Mouse (Mus musculus) myocyte (in vitro differentiated cells): ENCODE data around the gene Plxnd1. TPM values are rescaled to one million over a fixed set of nuclear protein-coding genes. Genes with fewer than 3 reads are reported as not detected.

Experiments
- H3K27me3 ChIP-seq: one replicate; pipeline ENCODE4 v1.6.1; 2011; ENCODE audit not compliant: control insufficient read depth, insufficient read depth, insufficient read length
- H3K36me3 ChIP-seq: one replicate; pipeline ENCODE4 v1.6.1; 2011; ENCODE audit not compliant: control insufficient read depth, insufficient read depth
- H3K4me2 ChIP-seq: one replicate; pipeline ENCODE4 v1.6.1; 2011; ENCODE audit warnings: low read depth, control low read depth
- H3K4me3 ChIP-seq: one replicate; pipeline ENCODE4 v1.5.1; 2011; ENCODE audit warnings: mild to moderate bottlenecking, control low read depth, moderate library complexity
- H3K79me2 ChIP-seq: one replicate; pipeline ENCODE4 v1.6.1; 2011; ENCODE audit not compliant: control insufficient read depth, insufficient read depth
- H3ac ChIP-seq: one replicate; pipeline ENCODE4 v1.6.1; 2011; ENCODE audit not compliant: control insufficient read depth, insufficient read length
- CEBPB ChIP-seq: IDR thresholded peaks from 2 replicates; pipeline ENCODE4 v1.6.1; 2011; ENCODE audit warnings: mild to moderate bottlenecking, moderate library complexity; ENCODE audit not compliant: poor library complexity, insufficient read depth, severe bottlenecking
- E2F4 ChIP-seq: IDR thresholded peaks from one replicate; pipeline ENCODE4 v1.6.1; 2011; ENCODE audit warnings: mild to moderate bottlenecking, control low read depth, moderate library complexity; ENCODE audit not compliant: insufficient read depth
- MAX ChIP-seq: IDR thresholded peaks from one replicate; pipeline ENCODE4 v1.6.1; 2011; ENCODE audit warnings: low read depth, mild to moderate bottlenecking, control low read depth
- MYOD1 ChIP-seq, 3 experiments: IDR thresholded peaks; one replicate each; pipeline ENCODE4 v1.6.1; 2011; ENCODE audit warnings: control low read depth in 2 of 3, low read depth in 2 of 3, mild to moderate bottlenecking in 2 of 3, moderate library complexity in 1 of 3; ENCODE audit not compliant: insufficient read length in 2 of 3, control insufficient read depth in 1 of 3
- MYOG ChIP-seq, 3 experiments: IDR thresholded peaks; one replicate each; pipeline ENCODE4 v1.6.1; 2011; ENCODE audit warnings: control low read depth in 2 of 3, low read depth in 2 of 3, mild to moderate bottlenecking in 2 of 3; ENCODE audit not compliant: insufficient read length in 2 of 3, control insufficient read depth in 1 of 3, insufficient read depth in 1 of 3
- POLR2A ChIP-seq: IDR thresholded peaks from one replicate; pipeline ENCODE4 v1.6.1; 2011; ENCODE audit warnings: low read depth, mild to moderate bottlenecking, control low read depth, moderate library complexity; ENCODE audit not compliant: insufficient read length
- POLR2AphosphoS2 ChIP-seq: IDR thresholded peaks from one replicate; pipeline ENCODE4 v1.6.1; 2011; ENCODE audit warnings: low read depth, control low read depth; ENCODE audit not compliant: insufficient read length
- REST ChIP-seq: IDR thresholded peaks from one replicate; pipeline ENCODE4 v1.6.1; 2011; ENCODE audit warnings: mild to moderate bottlenecking, control low read depth, moderate library complexity; ENCODE audit not compliant: insufficient read depth, insufficient read length
- SRF ChIP-seq: IDR thresholded peaks from one replicate; pipeline ENCODE4 v1.6.1; 2011; ENCODE audit warnings: low read depth; ENCODE audit not compliant: control insufficient read depth, insufficient read length
- TCF12 ChIP-seq: IDR thresholded peaks from one replicate; pipeline ENCODE4 v1.6.1; 2011; ENCODE audit warnings: mild to moderate bottlenecking, control low read depth; ENCODE audit not compliant: poor library complexity, insufficient read depth, severe bottlenecking
- TCF3 ChIP-seq: IDR thresholded peaks from one replicate; pipeline ENCODE4 v1.6.1; 2011; ENCODE audit warnings: low read depth, control low read depth; ENCODE audit not compliant: insufficient read length
- USF1 ChIP-seq: IDR thresholded peaks from one replicate; pipeline ENCODE4 v1.6.1; 2011; ENCODE audit warnings: low read depth, mild to moderate bottlenecking, control low read depth, moderate library complexity
- polyA plus RNA-seq: library from polyadenylated mRNA; unstranded; fragments of >200 nt; fragmentation: generic; extraction: Trizol; gene quantifications from one replicate; pipeline ENCODE4 v1.2.1, GENCODE M21; 2012; ENCODE audit warnings: missing spikeins

Gene Plxnd1
- polyA plus RNA-seq, 1 experiment = 39.4 TPM

DNA sequence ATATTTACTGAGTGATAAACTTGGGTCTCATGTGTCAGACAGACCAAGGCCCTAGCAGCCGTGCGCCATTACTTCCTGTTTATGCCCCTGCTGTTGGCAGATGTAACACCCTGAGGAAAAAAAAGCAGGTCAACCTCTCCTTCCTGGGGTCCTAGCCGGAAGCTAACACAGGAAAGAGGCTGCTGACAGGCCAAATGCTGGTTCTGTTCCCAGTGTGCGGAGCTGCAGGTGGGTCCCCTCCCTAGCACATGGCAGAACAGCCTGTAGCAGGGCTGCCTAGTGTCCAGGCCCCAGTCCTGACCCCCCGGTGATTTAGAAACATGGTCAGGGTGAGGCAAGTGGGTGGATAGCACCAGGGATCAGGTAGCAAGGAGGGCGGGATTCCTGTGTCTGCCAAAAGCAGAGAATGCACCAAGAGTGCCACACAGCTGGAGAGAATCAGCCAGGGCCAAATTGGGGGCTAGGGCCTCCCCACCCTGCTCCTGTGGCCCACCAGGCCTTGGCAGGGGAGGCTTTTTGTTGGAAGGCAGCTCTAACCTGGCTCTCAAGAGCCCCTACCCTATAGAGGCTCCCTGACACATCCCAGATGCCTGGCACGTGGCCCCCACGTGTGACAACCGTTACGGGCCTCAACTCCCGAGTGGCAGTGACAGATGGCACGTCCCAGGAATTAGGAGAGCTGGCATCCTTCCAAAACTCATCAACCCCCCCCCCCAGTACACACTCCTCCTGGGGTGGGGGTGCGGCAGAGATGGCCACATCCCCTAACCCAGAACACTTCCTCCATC is 23.3 kb downstream of the Plxnd1 start:
- TF ChIP-seq MYOD1 (IDR thresholded peaks at IDR 0.05; ENCODE audit: control insufficient read depth in 1 of 3, insufficient read length in 2 of 3, low read depth in 2 of 3) (peak in 1 of 3 experiments; percentile 50), CEBPB (no peak)
- no peak overlapping the region for H3ac ChIP-seq
- H3K4me3 ChIP-seq = no peak overlapping the region
- no peaks in the 10 kb centered on the region for H3K79me2 ChIP-seq
- H3K4me2 ChIP-seq = no peak overlapping the region
- no peaks in the 10 kb centered on the region for H3K27me3 ChIP-seq
- no peaks in the 10 kb centered on the region for H3K36me3 ChIP-seq

DNA sequence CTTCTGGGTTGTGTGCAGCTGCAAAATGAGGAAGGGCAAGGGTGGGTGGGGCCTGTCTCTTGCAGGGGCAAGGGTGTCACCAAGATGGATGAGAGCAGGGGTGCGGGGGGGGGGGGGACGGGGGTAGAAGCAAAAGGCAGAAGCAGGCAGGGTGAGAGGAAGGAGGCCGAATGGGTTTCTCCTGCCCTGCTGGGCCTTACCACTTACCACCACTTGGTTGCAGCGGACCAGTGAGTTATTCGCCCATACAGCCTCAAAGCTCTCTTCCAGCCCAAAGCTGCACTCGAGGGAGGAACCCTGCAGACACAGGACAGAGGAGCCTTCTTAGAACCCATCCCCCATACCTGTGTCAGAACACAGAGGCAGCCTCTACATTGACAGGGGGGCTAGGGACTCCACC is 24.9 kb downstream of the Plxnd1 start:
- Histone ChIP-seq H3K4me2 (no peak overlapping the region), H3K79me2 (no peaks in the 10 kb centered on the region), H3K36me3 (no peaks in the 10 kb centered on the region), H3K27me3 (no peaks in the 10 kb centered on the region), H3ac (no peak overlapping the region), H3K4me3 (no peak overlapping the region)
- TF ChIP-seq TCF12 (no peak), E2F4 (no peak)

DNA sequence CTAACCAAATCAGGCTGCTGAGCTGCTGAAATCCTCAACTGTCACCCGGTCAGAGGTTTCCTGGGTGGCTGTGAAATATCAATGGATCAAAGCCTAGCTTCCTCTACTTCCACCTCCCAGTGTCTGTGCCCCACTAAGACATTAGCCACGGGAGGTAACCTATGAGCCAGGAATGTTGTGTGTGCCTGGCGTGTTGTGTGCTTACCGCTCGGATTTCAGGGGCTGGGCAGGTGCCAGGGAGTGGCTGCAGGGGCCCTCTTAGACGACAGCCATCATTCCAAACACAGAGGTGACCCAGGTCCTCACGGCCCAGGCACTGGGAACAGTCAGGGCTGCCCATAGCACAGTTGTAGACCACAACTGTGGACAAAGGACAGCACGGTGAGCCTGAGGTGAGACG is 25.7 kb downstream of the Plxnd1 start:
- Histone ChIP-seq H3K4me3 (no peak overlapping the region), H3ac (no peak overlapping the region), H3K36me3 (no peaks in the 10 kb centered on the region), H3K4me2 (no peak overlapping the region), H3K79me2 (no peaks in the 10 kb centered on the region), H3K27me3 (no peaks in the 10 kb centered on the region)
- TF ChIP-seq MAX (no peak), E2F4 (no peak), MYOD1 (IDR thresholded peaks at IDR 0.05; ENCODE audit: control insufficient read depth in 1 of 3, insufficient read length in 2 of 3, low read depth in 2 of 3) (no peak), POLR2AphosphoS2 (no peak), MYOG (IDR thresholded peaks at IDR 0.05; ENCODE audit: control insufficient read depth in 1 of 3, insufficient read depth in 1 of 3, insufficient read length in 2 of 3, low read depth in 2 of 3) (no peak), SRF (no peak), POLR2A (no peak), USF1 (no peak), TCF12 (no peak), REST (no peak)

DNA sequence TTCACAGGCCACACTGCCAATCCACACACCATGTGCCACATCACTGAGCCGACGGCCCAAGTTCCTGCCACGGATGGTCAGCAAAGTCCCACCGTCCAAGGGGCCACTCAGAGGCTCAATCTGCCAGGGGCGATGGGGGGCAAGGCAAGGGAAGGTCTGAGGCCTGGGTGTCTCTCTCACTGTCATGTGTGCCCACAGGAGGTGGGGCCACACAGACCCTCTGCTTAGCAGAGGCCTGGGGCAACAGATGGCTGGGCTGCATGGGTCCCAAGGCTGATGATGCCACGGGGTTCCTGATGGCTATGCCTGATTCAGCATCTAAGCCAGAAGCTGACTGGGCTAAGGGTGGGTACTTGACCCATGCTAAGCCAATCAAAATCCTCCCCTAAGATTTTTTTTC is 26.1 kb downstream of the Plxnd1 start:
- H3K36me3 ChIP-seq = peaks cover 2% of the 10 kb centered on the region
- peak in 2 of 3 experiments; percentile 44 to 54 for TF ChIP-seq MYOG (IDR thresholded peaks at IDR 0.05; ENCODE audit: control insufficient read depth in 1 of 3, insufficient read depth in 1 of 3, insufficient read length in 2 of 3, low read depth in 2 of 3)
- TF ChIP-seq SRF = no peak
- no peak for TF ChIP-seq TCF12
- peak in 1 of 3 experiments; percentile 64 for TF ChIP-seq MYOD1 (IDR thresholded peaks at IDR 0.05; ENCODE audit: control insufficient read depth in 1 of 3, insufficient read length in 2 of 3, low read depth in 2 of 3)
- TF ChIP-seq CEBPB = no peak
- no peak for TF ChIP-seq MAX
- H3K4me2 ChIP-seq = no peak overlapping the region
- no peak overlapping the region for H3K4me3 ChIP-seq
- H3ac ChIP-seq = no peak overlapping the region
- H3K79me2 ChIP-seq = no peaks in the 10 kb centered on the region
- no peaks in the 10 kb centered on the region for H3K27me3 ChIP-seq

DNA sequence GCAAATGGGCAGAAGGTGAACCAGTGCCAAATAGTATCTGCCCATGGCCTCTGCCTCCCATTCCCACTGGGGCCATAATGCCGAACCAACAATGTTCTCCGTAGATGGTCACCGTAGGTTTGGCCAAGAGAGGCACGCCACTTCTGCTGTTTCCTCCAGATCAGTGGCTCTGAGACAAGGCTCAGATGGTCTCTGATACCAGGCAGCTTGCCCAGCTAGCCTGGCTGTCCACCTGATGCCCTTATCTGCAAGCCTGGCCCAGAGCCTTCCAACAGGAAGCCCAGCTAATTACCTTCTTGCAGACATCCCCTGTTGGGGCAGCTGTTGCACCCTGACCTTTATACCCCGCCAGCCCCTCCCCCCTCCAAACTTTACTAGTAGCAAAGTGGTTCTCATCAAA is 26.7 kb downstream of the Plxnd1 start:
- H3K79me2 ChIP-seq = no peaks in the 10 kb centered on the region
- H3K36me3 ChIP-seq = peaks cover 5% of the 10 kb centered on the region
- no peak overlapping the region for H3K4me2 ChIP-seq
- TF ChIP-seq USF1 (no peak), E2F4 (no peak), SRF (no peak), CEBPB (no peak), TCF12 (no peak), MAX (no peak), POLR2A (no peak), MYOD1 (IDR thresholded peaks at IDR 0.05; ENCODE audit: control insufficient read depth in 1 of 3, insufficient read length in 2 of 3, low read depth in 2 of 3) (no peak), POLR2AphosphoS2 (no peak), TCF3 (no peak), REST (no peak), MYOG (IDR thresholded peaks at IDR 0.05; ENCODE audit: control insufficient read depth in 1 of 3, insufficient read depth in 1 of 3, insufficient read length in 2 of 3, low read depth in 2 of 3) (no peak)
- H3ac ChIP-seq = no peak overlapping the region
- H3K27me3 ChIP-seq = no peaks in the 10 kb centered on the region
- no peak overlapping the region for H3K4me3 ChIP-seq
